Mouse (Mus musculus): Measurements from ENCODE around the gene Fxyd7. TPM values are rescaled to one million over a fixed set of nuclear protein-coding genes. Genes with fewer than 3 reads are reported as not detected.

The Fxyd7 gene
- polyA plus RNA-seq, 1 experiment, result not detected

- H3K4me1 ChIP-seq (ENCODE audit: control insufficient read depth, insufficient read depth, low read length), result peaks cover 22% of the 10 kb centered on the region
- TF ChIP-seq CTCF (IDR thresholded peaks at IDR 0.05; ENCODE audit: insufficient read depth, low read depth, low read length) (no peak), POLR2A (IDR thresholded peaks at IDR 0.05; ENCODE audit: insufficient read depth, low read depth, low read length) (no peak)
- H3K27ac ChIP-seq (ENCODE audit: insufficient read depth, low read depth, low read length), result no peak overlapping the region
Measured at GRCm38 (mm10) chr7:31088206-31088605, 36.9 kb upstream of the Fxyd7 start.

DNA sequence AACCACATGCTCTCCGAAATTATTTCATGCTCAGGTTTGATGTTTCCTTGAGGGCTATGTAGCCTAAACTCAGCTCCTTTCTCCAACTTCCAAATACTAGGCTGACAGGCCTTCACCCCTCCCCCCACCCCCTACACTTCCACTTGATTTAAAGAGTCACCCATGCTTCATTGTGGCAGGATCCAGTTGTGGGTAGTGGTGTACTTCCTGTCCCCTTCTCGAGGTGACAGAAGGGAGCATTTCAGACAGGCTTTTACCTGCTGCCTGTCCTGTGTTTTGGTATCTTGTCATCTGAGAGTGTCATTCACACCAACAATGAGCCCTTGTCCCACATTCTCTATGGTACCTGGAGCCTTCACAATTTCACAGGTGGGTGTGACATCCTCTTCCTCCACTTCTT is 36.0 kb upstream of the Fxyd7 start:
- 75% methylated on average over 2 of the region's 2 CpGs for WGBS
- Histone ChIP-seq H3K4me3 (ENCODE audit: insufficient read depth, low read depth, low read length) (no peak overlapping the region), H3K4me1 (ENCODE audit: control insufficient read depth, insufficient read depth, low read length) (peaks cover 26% of the 10 kb centered on the region), H3K27ac (ENCODE audit: insufficient read depth, low read depth, low read length) (peak overlapping the region; percentile 6; the same call in 1 of the 2 replicates)
- no peak for TF ChIP-seq POLR2A (IDR thresholded peaks at IDR 0.05; ENCODE audit: insufficient read depth, low read depth, low read length)
- no peak for TF ChIP-seq CTCF (IDR thresholded peaks at IDR 0.05; ENCODE audit: insufficient read depth, low read depth, low read length)

More at GRCm38 (mm10) chr7:31088206-31088605, 36.9 kb upstream of the Fxyd7 start:
- 49% methylated on average over 3 of the region's 3 CpGs for WGBS
- H3K4me3 ChIP-seq (ENCODE audit: insufficient read depth, low read depth, low read length), result no peak overlapping the region

GRCm38 (mm10) chr7:31086175-31086755 is 35.0 kb upstream of the Fxyd7 start:
- Histone ChIP-seq H3K27ac (ENCODE audit: insufficient read depth, low read depth, low read length) (peak overlapping the region; percentile 53), H3K4me3 (ENCODE audit: insufficient read depth, low read depth, low read length) (no peak overlapping the region), H3K4me1 (ENCODE audit: control insufficient read depth, insufficient read depth, low read length) (peaks cover 22% of the 10 kb centered on the region)
- WGBS, result 91% methylated on average over 9 of the region's 9 CpGs
- TF ChIP-seq CTCF (IDR thresholded peaks at IDR 0.05; ENCODE audit: insufficient read depth, low read depth, low read length) (no peak), POLR2A (IDR thresholded peaks at IDR 0.05; ENCODE audit: insufficient read depth, low read depth, low read length) (no peak)

GRCm38 (mm10) chr7:31085171-31085570 is 33.9 kb upstream of the Fxyd7 start:
- H3K27ac ChIP-seq (ENCODE audit: insufficient read depth, low read depth, low read length), result peak overlapping the region; percentile 63
- TF ChIP-seq POLR2A (IDR thresholded peaks at IDR 0.05; ENCODE audit: insufficient read depth, low read depth, low read length) (no peak), CTCF (IDR thresholded peaks at IDR 0.05; ENCODE audit: insufficient read depth, low read depth, low read length) (no peak)

GRCm38 (mm10) chr7:31084140-31084539 is 32.9 kb upstream of the Fxyd7 start:
- Histone ChIP-seq H3K27ac (ENCODE audit: insufficient read depth, low read depth, low read length) (no peak overlapping the region), H3K4me1 (ENCODE audit: control insufficient read depth, insufficient read depth, low read length) (peaks cover 22% of the 10 kb centered on the region), H3K4me3 (ENCODE audit: insufficient read depth, low read depth, low read length) (no peak overlapping the region)
- TF ChIP-seq CTCF (IDR thresholded peaks at IDR 0.05; ENCODE audit: insufficient read depth, low read depth, low read length), result no peak
- TF ChIP-seq POLR2A (IDR thresholded peaks at IDR 0.05; ENCODE audit: insufficient read depth, low read depth, low read length), result no peak
- WGBS, result 78% methylated on average over 9 of the region's 9 CpGs

More at GRCm38 (mm10) chr7:31085171-31085570, 33.9 kb upstream of the Fxyd7 start:
- WGBS, result 40% methylated on average over 3 of the region's 3 CpGs
- Histone ChIP-seq H3K4me1 (ENCODE audit: control insufficient read depth, insufficient read depth, low read length) (peaks cover 22% of the 10 kb centered on the region), H3K4me3 (ENCODE audit: insufficient read depth, low read depth, low read length) (no peak overlapping the region)

DNA sequence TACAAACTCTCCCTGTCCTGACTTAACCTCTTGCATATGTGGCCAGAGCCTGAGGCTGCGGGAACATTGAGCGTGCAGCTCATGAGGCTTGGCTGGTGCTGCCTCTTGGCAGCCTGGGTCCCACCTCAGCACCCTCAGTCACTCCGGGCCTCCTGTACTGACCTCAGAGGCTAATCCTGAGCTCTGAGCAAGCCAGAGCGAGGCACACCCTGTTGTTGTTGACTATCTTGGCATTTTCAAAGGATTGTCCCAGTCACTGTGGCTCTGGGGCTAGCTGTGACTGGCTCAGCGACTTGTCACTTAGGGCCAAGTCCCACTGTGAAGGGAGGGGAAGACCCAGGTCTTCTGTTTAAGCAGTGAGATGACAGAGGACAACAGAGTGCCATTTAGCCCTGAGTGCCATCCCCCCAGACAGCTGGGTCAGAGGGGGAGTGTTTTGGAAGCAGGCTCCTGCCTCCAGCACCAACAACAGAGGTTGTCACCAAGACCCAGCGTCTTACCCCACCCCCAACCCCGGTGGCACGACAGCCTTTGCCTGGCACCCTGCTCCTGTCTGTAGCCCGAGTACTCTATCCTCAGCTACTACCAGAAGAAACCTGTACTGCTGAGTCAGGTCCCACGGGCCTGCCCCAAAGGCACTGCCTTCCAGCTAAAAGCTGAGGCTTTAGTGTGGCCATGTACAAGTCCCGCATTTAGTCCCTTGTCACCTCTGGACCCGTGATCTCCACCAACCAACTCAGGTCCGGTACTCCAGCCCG is 31.7 kb upstream of the Fxyd7 start:
- TF ChIP-seq CTCF (IDR thresholded peaks at IDR 0.05; ENCODE audit: insufficient read depth, low read depth, low read length) (no peak), POLR2A (IDR thresholded peaks at IDR 0.05; ENCODE audit: insufficient read depth, low read depth, low read length) (no peak)
- 60% methylated on average over 14 of the region's 14 CpGs for WGBS
- H3K4me1 ChIP-seq (ENCODE audit: control insufficient read depth, insufficient read depth, low read length), result peaks cover 22% of the 10 kb centered on the region
- H3K4me3 ChIP-seq (ENCODE audit: insufficient read depth, low read depth, low read length), result no peak overlapping the region
- H3K27ac ChIP-seq (ENCODE audit: insufficient read depth, low read depth, low read length), result peak overlapping the region; percentile 46; the same call in 1 of the 2 replicates

DNA sequence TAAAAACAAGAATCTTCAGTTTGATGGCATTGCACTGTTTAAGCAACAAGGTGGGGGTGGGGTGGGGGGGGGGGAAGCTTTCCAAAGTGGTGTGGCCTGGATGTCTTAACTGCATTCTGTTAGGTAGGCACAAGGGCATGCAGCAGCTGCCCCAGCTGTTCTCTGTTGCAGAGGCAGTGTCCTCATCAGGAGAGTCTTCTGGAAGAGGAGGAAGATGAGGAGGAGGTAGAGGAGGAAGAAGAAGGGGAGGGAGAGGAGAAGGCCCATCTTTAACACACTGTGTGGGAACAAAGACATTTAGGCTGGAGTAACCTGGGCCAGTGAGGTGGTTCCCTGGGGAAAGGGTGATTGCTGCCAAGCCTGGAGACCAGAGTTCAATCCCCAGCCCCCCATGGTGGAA is 30.8 kb upstream of the Fxyd7 start:
- TF ChIP-seq CTCF (IDR thresholded peaks at IDR 0.05; ENCODE audit: insufficient read depth, low read depth, low read length), result no peak
- TF ChIP-seq POLR2A (IDR thresholded peaks at IDR 0.05; ENCODE audit: insufficient read depth, low read depth, low read length), result no peak
- no peak overlapping the region for H3K27ac ChIP-seq (ENCODE audit: insufficient read depth, low read depth, low read length)

DNA sequence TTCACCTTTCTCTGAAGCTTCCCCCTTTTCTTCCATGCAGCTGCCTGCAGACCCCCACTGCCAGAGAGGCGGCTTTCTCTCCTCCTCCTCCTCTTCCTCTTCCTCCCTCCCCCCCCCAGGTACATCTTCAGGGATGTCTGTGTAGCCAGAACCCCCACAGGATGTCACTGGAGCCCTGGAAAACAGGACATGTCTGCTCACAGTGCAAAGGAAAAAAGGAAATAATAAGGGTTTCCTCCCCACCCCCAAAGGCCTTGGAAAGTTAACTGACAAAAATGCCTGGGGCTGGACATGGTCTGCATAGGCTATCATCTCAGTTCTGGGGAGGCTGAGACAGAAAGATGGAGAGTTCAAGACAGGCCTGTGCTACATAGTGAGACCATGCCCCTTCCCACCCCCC is 29.8 kb upstream of the Fxyd7 start:
- WGBS, result 83% methylated on average over 1 of the region's 1 CpGs
- Histone ChIP-seq H3K4me1 (ENCODE audit: control insufficient read depth, insufficient read depth, low read length) (peaks cover 17% of the 10 kb centered on the region), H3K4me3 (ENCODE audit: insufficient read depth, low read depth, low read length) (no peak overlapping the region), H3K27ac (ENCODE audit: insufficient read depth, low read depth, low read length) (no peak overlapping the region)
- TF ChIP-seq CTCF (IDR thresholded peaks at IDR 0.05; ENCODE audit: insufficient read depth, low read depth, low read length) (no peak), POLR2A (IDR thresholded peaks at IDR 0.05; ENCODE audit: insufficient read depth, low read depth, low read length) (no peak)

More for the DNA sequence above, 30.8 kb upstream of the Fxyd7 start:
- no peak overlapping the region for H3K4me3 ChIP-seq (ENCODE audit: insufficient read depth, low read depth, low read length)
- H3K4me1 ChIP-seq (ENCODE audit: control insufficient read depth, insufficient read depth, low read length), result peaks cover 22% of the 10 kb centered on the region

DNA sequence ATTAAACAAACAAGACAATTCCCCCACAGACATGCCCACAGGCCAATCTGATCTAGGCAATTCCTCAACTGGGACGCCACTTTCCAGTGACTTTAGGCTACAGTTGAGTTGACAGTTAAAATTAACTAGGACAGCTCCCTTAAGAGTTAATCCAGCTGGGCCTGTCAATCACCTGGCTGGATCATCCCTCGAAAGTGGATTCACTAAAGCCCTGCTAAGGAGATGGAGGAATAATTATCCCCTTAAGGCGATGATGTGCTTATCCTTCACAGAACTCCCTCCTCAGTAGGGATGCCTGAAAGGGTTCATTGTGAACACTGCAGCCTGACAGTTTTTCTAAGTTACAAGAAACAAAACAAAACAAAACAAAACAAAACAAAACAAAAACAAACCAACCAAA is 29.3 kb upstream of the Fxyd7 start:
- TF ChIP-seq CTCF (IDR thresholded peaks at IDR 0.05; ENCODE audit: insufficient read depth, low read depth, low read length) (no peak), POLR2A (IDR thresholded peaks at IDR 0.05; ENCODE audit: insufficient read depth, low read depth, low read length) (no peak)
- WGBS, result 55% methylated on average over 3 of the region's 3 CpGs
- H3K27ac ChIP-seq (ENCODE audit: insufficient read depth, low read depth, low read length), result no peak overlapping the region

More for the DNA sequence above, 29.3 kb upstream of the Fxyd7 start:
- Histone ChIP-seq H3K4me3 (ENCODE audit: insufficient read depth, low read depth, low read length) (no peak overlapping the region), H3K4me1 (ENCODE audit: control insufficient read depth, insufficient read depth, low read length) (peaks cover 13% of the 10 kb centered on the region)
